Mouse (Mus musculus): ENCODE results near the gene Rnls. TPM values are rescaled to one million over a fixed set of nuclear protein-coding genes. Genes with fewer than 3 reads are reported as not detected.

The Rnls gene
- total and polyA plus RNA-seq, 3 experiments, result not detected

GRCm38 (mm10) chr19:33101093-33102007, 290.7 kb downstream of the Rnls start (continued):
- TF ChIP-seq TCF12 (IDR thresholded peaks at IDR 0.05; ENCODE audit: low read depth, low read length), result peak; percentile 93
- 0 out of 2 replicates have a peak, but pooled peaks have one; percentile 0 for TF ChIP-seq SMC3 (IDR thresholded peaks at IDR 0.05; ENCODE audit: low read depth, low read length)
- no peak; the same call in 1 of the 2 replicates for TF ChIP-seq HCFC1 (IDR thresholded peaks at IDR 0.05; ENCODE audit: low read depth, low read length)
- peak in 1 of 2 experiments; percentile 60; a peak in 1 of 4 replicates for TF ChIP-seq USF2 (IDR thresholded peaks at IDR 0.05; ENCODE audit: borderline replicate concordance in 1 of 2, insufficient read depth in 1 of 2, low read depth in 1 of 2, low read length in 2 of 2)

GRCm38 (mm10) chr19:33100598-33100997, 291.5 kb downstream of the Rnls start:
- H3K36me3 ChIP-seq (ENCODE audit: control insufficient read depth in 1 of 2, insufficient read depth in 2 of 2, low read length in 2 of 2), result peaks cover 0 to 23% of the 10 kb centered on the region in 2 experiments; a peak in 2 of 4 replicates
- H3K79me2 ChIP-seq (ENCODE audit: control insufficient read depth, insufficient read depth, low read length, poor library complexity), result no peaks in the 10 kb centered on the region; the same call in 1 of the 2 replicates
- H3K4me3 ChIP-seq (ENCODE audit: control insufficient read depth in 1 of 2, insufficient read depth in 1 of 2, low read depth in 2 of 2, low read length in 2 of 2), result peak overlapping the region; percentile 60 to 71
- H3K9me3 ChIP-seq (replicated peaks; ENCODE audit: insufficient read depth, low read length), result no peaks in the 10 kb centered on the region
- no peak for DNase-seq (ENCODE audit: low read depth, low spot score)
- no peaks in the 10 kb centered on the region for H3K27me3 ChIP-seq (ENCODE audit: control insufficient read depth in 1 of 2, insufficient read depth in 2 of 2, low read length in 2 of 2)
- TF ChIP-seq MAZ (IDR thresholded peaks at IDR 0.05; ENCODE audit: low read depth, low read length) (no peak), ETS1 (IDR thresholded peaks at IDR 0.05; ENCODE audit: low read depth, low read length) (no peak), POLR2AphosphoS5 (IDR thresholded peaks at IDR 0.05; ENCODE audit: borderline replicate concordance, low read depth, low read length) (no peak), HCFC1 (IDR thresholded peaks at IDR 0.05; ENCODE audit: low read depth, low read length) (no peak), CTCF (IDR thresholded peaks at IDR 0.05 in 2 of 3, conservative IDR thresholded peaks at IDR 0.05 in 1 of 3; ENCODE audit: control insufficient read depth in 1 of 3, insufficient read depth in 1 of 3, low read depth in 2 of 3, low read length in 3 of 3, poor library complexity in 1 of 3, severe bottlenecking in 1 of 3) (no peak), MXI1 (IDR thresholded peaks at IDR 0.05; ENCODE audit: low read depth, low read length) (no peak), SIN3A (IDR thresholded peaks at IDR 0.05; ENCODE audit: low read length) (no peak), UBTF (IDR thresholded peaks at IDR 0.05; ENCODE audit: borderline replicate concordance, insufficient read depth, low read depth, low read length) (no peak), RCOR1 (IDR thresholded peaks at IDR 0.05; ENCODE audit: low read depth, low read length) (no peak), RAD21 (IDR thresholded peaks at IDR 0.05; ENCODE audit: low read depth, low read length) (no peak), MAFK (IDR thresholded peaks at IDR 0.05; ENCODE audit: borderline replicate concordance, low read depth, low read length) (no peak)
- H3K9ac ChIP-seq (ENCODE audit: control insufficient read depth, low read depth, low read length, poor library complexity, severe bottlenecking), result peak overlapping the region; percentile 74
- peaks cover 19 to 21% of the 10 kb centered on the region in 2 experiments for H3K4me1 ChIP-seq (ENCODE audit: control insufficient read depth in 1 of 2, insufficient read depth in 2 of 2, low read length in 2 of 2)
- peak overlapping the region; percentile 96 for H3K27ac ChIP-seq (ENCODE audit: control insufficient read depth, low read depth, low read length)

GRCm38 (mm10) chr19:33100031-33100430, 292.1 kb downstream of the Rnls start:
- no peaks in the 10 kb centered on the region for H3K27me3 ChIP-seq (ENCODE audit: control insufficient read depth in 1 of 2, insufficient read depth in 2 of 2, low read length in 2 of 2)
- no peaks in the 10 kb centered on the region for H3K9me3 ChIP-seq (replicated peaks; ENCODE audit: insufficient read depth, low read length)
- no peaks in the 10 kb centered on the region; the same call in 1 of the 2 replicates for H3K79me2 ChIP-seq (ENCODE audit: control insufficient read depth, insufficient read depth, low read length, poor library complexity)
- H3K27ac ChIP-seq (ENCODE audit: control insufficient read depth, low read depth, low read length), result peak overlapping the region; percentile 96; the same call in 1 of the 2 replicates
- H3K4me1 ChIP-seq (ENCODE audit: control insufficient read depth in 1 of 2, insufficient read depth in 2 of 2, low read length in 2 of 2), result peaks cover 19 to 21% of the 10 kb centered on the region in 2 experiments
- no peak overlapping the region; the same call in 1 of the 2 replicates for H3K9ac ChIP-seq (ENCODE audit: control insufficient read depth, low read depth, low read length, poor library complexity, severe bottlenecking)
- peaks cover 0 to 23% of the 10 kb centered on the region in 2 experiments; a peak in 2 of 4 replicates for H3K36me3 ChIP-seq (ENCODE audit: control insufficient read depth in 1 of 2, insufficient read depth in 2 of 2, low read length in 2 of 2)
- DNase-seq (ENCODE audit: low read depth, low spot score), result no peak
- no peak overlapping the region for H3K4me3 ChIP-seq (ENCODE audit: control insufficient read depth in 1 of 2, insufficient read depth in 1 of 2, low read depth in 2 of 2, low read length in 2 of 2)
- TF ChIP-seq KAT2A (conservative IDR thresholded peaks at IDR 0.05; ENCODE audit: low read depth, low read length) (no peak), CHD2 (IDR thresholded peaks at IDR 0.05; ENCODE audit: low read length) (no peak), TBP (IDR thresholded peaks at IDR 0.05; ENCODE audit: low read depth, low read length) (no peak), GATA1 (IDR thresholded peaks at IDR 0.05; ENCODE audit: low read depth, low read length) (0 out of 2 replicates have a peak, but pooled peaks have one; percentile 16), UBTF (IDR thresholded peaks at IDR 0.05; ENCODE audit: borderline replicate concordance, insufficient read depth, low read depth, low read length) (no peak), ZC3H11A (IDR thresholded peaks at IDR 0.05; ENCODE audit: low read depth, low read length) (no peak), ZKSCAN1 (IDR thresholded peaks at IDR 0.05; ENCODE audit: low read depth, low read length) (no peak), RCOR1 (IDR thresholded peaks at IDR 0.05; ENCODE audit: low read depth, low read length) (0 out of 2 replicates have a peak, but pooled peaks have one; percentile 18), ETS1 (IDR thresholded peaks at IDR 0.05; ENCODE audit: low read depth, low read length) (peak; percentile 93), EP300 (IDR thresholded peaks at IDR 0.05; ENCODE audit: low read depth in 1 of 2, low read length in 2 of 2) (no peak; a peak in 1 of 4 replicates), USF2 (IDR thresholded peaks at IDR 0.05; ENCODE audit: borderline replicate concordance in 1 of 2, insufficient read depth in 1 of 2, low read depth in 1 of 2, low read length in 2 of 2) (no peak), GABPA (IDR thresholded peaks at IDR 0.05; ENCODE audit: low read depth, low read length) (no peak), MXI1 (IDR thresholded peaks at IDR 0.05; ENCODE audit: low read depth, low read length) (no peak), ELF1 (IDR thresholded peaks at IDR 0.05; ENCODE audit: low read depth, low read length) (no peak), HCFC1 (IDR thresholded peaks at IDR 0.05; ENCODE audit: low read depth, low read length) (no peak), NELFE (IDR thresholded peaks at IDR 0.05; ENCODE audit: low read depth, low read length) (no peak), ZMIZ1 (IDR thresholded peaks at IDR 0.05; ENCODE audit: low read depth, low read length) (no peak)
